In the genomic region with DNA sequence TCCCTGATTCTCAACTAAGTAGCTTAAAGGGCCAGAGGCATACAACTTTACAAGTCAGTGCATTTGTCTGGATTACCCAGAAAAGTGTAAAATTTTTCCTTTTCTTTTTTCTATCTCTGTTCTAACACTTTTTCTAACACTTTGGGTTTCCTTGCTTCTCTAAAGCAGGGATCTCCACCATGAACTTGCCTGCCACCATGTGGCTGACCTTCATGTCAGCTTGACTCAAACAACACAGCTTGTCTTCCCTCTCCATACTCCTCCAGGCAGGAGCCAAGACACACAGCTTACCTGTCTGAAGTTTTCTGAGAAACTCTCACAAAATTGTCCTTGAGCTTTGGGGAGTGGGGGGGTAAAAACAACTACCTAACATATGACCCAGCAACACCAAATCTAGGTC, we compare ENCODE assay signal across 10 mouse cellular contexts. TPM values are rescaled to one million over a fixed set of nuclear protein-coding genes. Genes with fewer than 3 reads are reported as not detected.
DNase-seq lines count a peak whose midpoint lies in the region; ATAC-seq and TF ChIP-seq lines count a peak whose summit lies in the region.
"Had no signal": no experiment of that assay in that cellular context is flagged by ENCODE, and none has a peak within 500 bp of the region (broad histone marks: within the 10 kb centered on the region; RNA-seq: fewer than 3 reads in every experiment).

No protein-coding gene starts in this region.

- H3K4me3 ChIP-seq in midbrain, postnatal 0 days (ENCODE audit: low read depth, low read length) = no peak overlapping the region
- H3K4me3 ChIP-seq in midbrain, embryonic 16.5 days (ENCODE audit: low read depth, low read length) = no peak overlapping the region
- H3K4me3 ChIP-seq: embryonic facial prominence, embryonic 15.5 days; midbrain, embryonic 13.5 days had no signal

- no peak overlapping the region for H3K9ac ChIP-seq in midbrain, postnatal 0 days (replicated peaks; ENCODE audit: low read length, poor library complexity, severe bottlenecking)
- no peak overlapping the region for H3K9ac ChIP-seq in midbrain, embryonic 16.5 days (ENCODE audit: low read depth, low read length)
- H3K9ac ChIP-seq: embryonic facial prominence, embryonic 15.5 days; midbrain, embryonic 13.5 days had no signal

- DNase-seq in embryo, embryonic 11 days = peak; percentile 10
- no peak for DNase-seq in embryo, embryonic 9.5 days (ENCODE audit: extremely low spot score)
- DNase-seq in midbrain, postnatal 0 days (ENCODE audit: low spot score) = no peak
- DNase-seq in thymus, postnatal 14 days = peak; percentile 42
- no peak for DNase-seq in left cerebral cortex, postnatal 14 days (ENCODE audit: low spot score in 2 of 2)
- no peak for DNase-seq in cerebellum, adult 9-10 months

- no peaks in the 10 kb centered on the region for H3K9me3 ChIP-seq in midbrain, postnatal 0 days (ENCODE audit: low read length)
- no peaks in the 10 kb centered on the region for H3K9me3 ChIP-seq in midbrain, embryonic 16.5 days (replicated peaks; ENCODE audit: control insufficient read depth, low read length, poor library complexity, severe bottlenecking)
- H3K9me3 ChIP-seq: embryonic facial prominence, embryonic 15.5 days; midbrain, embryonic 13.5 days had no signal

- no peaks in the 10 kb centered on the region for H3K36me3 ChIP-seq in midbrain, postnatal 0 days (ENCODE audit: insufficient read depth, low read length)
- no peaks in the 10 kb centered on the region for H3K36me3 ChIP-seq in midbrain, embryonic 16.5 days (ENCODE audit: control insufficient read depth, insufficient read depth, low read length)
- H3K36me3 ChIP-seq: embryonic facial prominence, embryonic 15.5 days; midbrain, embryonic 13.5 days had no signal

- intact Hi-C loops in left cerebral cortex, postnatal 14 days (cut with DNase I) = no loop called here

- no peak overlapping the region for H3K27ac ChIP-seq in midbrain, postnatal 0 days (ENCODE audit: low read depth, low read length)
- no peak overlapping the region for H3K27ac ChIP-seq in midbrain, embryonic 16.5 days (ENCODE audit: low read length)
- H3K27ac ChIP-seq: embryonic facial prominence, embryonic 15.5 days; midbrain, embryonic 13.5 days had no signal

- no peak for ATAC-seq in midbrain, postnatal 0 days (ENCODE audit: low FRiP score)
- no peak for ATAC-seq in midbrain, embryonic 16.5 days
- ATAC-seq in inflammation-experienced regulatory T-cells, adult 6 months = peak; percentile 48
- ATAC-seq: midbrain, embryonic 13.5 days had no signal

- no peak overlapping the region for H3K4me2 ChIP-seq in midbrain, postnatal 0 days (ENCODE audit: low read depth, low read length, poor library complexity, severe bottlenecking)
- H3K4me2 ChIP-seq in midbrain, embryonic 16.5 days (ENCODE audit: low read length) = no peak overlapping the region
- H3K4me2 ChIP-seq: embryonic facial prominence, embryonic 15.5 days; midbrain, embryonic 13.5 days had no signal

- TF ChIP-seq CTCF in midbrain, postnatal 0 days (IDR thresholded peaks at IDR 0.05) = peak; percentile 46

- no peaks in the 10 kb centered on the region for H3K4me1 ChIP-seq in midbrain, postnatal 0 days (ENCODE audit: insufficient read depth, low read length)
- no peaks in the 10 kb centered on the region for H3K4me1 ChIP-seq in midbrain, embryonic 16.5 days (ENCODE audit: control insufficient read depth, insufficient read depth, low read length)
- H3K4me1 ChIP-seq: embryonic facial prominence, embryonic 15.5 days; midbrain, embryonic 13.5 days had no signal

- no peaks in the 10 kb centered on the region for H3K27me3 ChIP-seq in midbrain, postnatal 0 days (ENCODE audit: insufficient read depth, low read length)
- H3K27me3 ChIP-seq in midbrain, embryonic 16.5 days (ENCODE audit: control insufficient read depth, insufficient read depth, low read depth, low read length) = no peaks in the 10 kb centered on the region
- H3K27me3 ChIP-seq: embryonic facial prominence, embryonic 15.5 days; midbrain, embryonic 13.5 days had no signal

RNA-seq across cellular contexts. Expression of a gene that starts 17.9 kb away (rescaled TPM):
- 19.7 and 25.7 TPM in 2 replicates for total RNA-seq in midbrain, postnatal 0 days (2014; rRNA removed)
- polyA plus RNA-seq in midbrain, postnatal 0 days (2015; fragmentation: Nextera tagmentation; extraction: Ambion mirVana) = 22.4 and 24.0 TPM in 2 replicates
- 21.5 and 25.0 TPM in 2 replicates for polyA plus RNA-seq in midbrain, embryonic 16.5 days (2015; fragmentation: Nextera tagmentation; extraction: Ambion mirVana)
- polyA plus RNA-seq in inflammation-experienced regulatory T-cells, adult 6 months (2017; shearing (Covaris generic)) = 10 to 100 TPM; 64.9 to 79.7 (median 77.6) TPM
- total RNA-seq in left cerebral cortex, postnatal 14 days (2021) = 10 to 100 TPM; 26.5 to 26.8 TPM

Comparison
In these comparisons a context has a peak if more than half of its experiments do, and no peak if none do; other contexts are left out.
1. DNase-seq: peak in embryo, embryonic 11 days (single experiment) and thymus, postnatal 14 days (single experiment); none in embryo, embryonic 9.5 days (single experiment), midbrain, postnatal 0 days (single experiment), left cerebral cortex, postnatal 14 days (0 of 2) and cerebellum, adult 9-10 months (single experiment).